Mouse (Mus musculus) kidney, postnatal 36 days (tissue): ENCODE data around the gene Arf5.
A peak's percentile ranks its signal among the peaks of the same experiment; 100 is the strongest.

Source experiments
- DNase-seq, 2 experiments: peaks; one replicate each; pipeline ENCODE4 v3.0.0; 2021 to 2022; ENCODE audit warnings: mixed read lengths in 2 of 2

Arf5 gene

DNA sequence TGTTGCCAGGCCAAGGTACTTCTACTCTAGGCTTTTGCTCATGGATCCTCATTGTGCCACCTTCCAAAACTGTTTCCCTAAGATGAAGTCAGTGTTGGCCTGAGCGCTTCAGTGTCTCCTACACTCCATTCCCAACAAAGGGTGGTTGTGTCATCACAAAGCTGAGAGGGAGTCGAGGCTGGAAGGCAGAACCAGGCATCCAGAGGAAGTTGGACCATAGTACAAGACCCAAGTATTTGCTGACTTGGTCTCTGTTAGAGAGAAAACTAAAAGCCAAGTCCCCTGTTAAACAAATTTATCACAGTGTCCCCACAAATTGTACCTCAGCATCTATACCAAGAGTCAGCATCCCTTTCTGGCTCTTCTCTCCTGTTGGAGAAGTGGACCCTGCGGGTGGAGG, 4.9 kb downstream of the Arf5 start, which contains the start of gene Gcc1:
Gene Gcc1 (minus strand): TSS at position 101 of the 400 bp plus-strand sequence.
- no peak for DNase-seq

DNA sequence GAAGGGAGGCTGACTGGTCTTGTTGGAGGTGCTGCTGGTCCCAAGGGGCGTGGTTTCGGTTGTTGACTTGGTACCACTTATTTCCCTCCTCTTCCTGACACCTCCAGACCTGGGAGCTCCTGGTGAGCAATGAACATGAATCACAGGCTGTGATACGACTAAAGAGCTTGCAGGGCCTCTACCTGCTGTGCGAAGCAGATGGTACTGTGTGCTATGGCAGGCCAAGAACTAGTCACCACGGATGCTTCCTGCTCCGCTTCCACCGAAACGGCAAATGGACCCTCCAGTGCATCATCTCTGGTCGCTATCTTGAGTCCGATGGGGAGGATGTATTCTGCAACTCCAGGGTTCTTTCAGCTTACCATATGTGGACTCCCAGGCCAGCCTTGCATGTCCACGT, 6.5 kb downstream of the Arf5 start:
- no peak for DNase-seq

DNA sequence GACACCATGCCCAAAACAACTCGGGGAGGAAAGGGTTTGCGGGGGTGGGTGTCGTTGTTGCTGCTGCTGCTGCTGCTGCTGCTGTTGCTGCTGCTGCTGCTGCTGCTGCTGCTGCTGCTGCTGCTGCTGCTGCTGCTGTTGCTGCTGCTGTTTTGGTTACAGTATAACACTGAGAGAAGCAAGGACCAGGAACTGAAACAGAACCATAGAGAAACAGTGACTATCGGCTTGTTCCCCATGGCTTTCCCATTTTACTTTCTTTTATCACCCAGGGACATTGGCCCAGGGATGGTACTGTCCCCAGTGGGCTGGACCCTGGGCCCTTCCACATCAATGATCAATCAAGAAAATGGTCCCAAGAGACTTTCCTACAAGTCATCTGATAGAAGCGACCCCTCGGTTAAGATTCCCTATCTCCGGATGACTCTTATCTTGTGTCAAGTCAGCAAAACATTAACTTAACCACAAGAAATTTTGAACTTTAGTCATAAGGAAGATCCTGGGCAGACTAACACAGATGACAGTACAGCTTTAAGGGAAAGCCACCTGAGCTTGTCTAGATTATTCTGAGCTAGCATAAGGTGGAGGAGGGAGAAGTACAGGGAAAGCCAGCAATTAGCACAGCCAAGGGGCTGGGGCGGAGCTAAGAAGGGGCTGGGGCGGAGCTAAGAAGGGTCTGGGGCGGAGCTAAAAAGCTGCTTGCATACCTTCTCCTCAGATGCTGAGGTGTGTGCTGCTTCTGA, 7.6 kb downstream of the Arf5 start:
- no peak for DNase-seq

DNA sequence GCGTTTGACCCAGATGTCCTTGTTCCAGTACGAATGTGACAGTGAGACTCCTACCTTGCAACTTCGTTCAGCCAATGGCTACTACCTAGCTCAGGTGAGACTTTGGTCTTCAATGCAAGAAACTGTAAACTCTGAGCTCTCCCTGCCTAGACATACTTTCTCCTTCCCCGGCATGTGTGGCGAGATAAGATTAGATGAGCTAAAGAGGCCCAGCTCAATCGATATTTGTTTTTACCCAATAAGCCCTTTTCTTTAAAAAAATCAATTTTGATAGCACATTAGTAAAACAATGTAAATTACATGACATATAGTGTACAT, 8.1 kb downstream of the Arf5 start:
- DNase-seq: no peak

DNA sequence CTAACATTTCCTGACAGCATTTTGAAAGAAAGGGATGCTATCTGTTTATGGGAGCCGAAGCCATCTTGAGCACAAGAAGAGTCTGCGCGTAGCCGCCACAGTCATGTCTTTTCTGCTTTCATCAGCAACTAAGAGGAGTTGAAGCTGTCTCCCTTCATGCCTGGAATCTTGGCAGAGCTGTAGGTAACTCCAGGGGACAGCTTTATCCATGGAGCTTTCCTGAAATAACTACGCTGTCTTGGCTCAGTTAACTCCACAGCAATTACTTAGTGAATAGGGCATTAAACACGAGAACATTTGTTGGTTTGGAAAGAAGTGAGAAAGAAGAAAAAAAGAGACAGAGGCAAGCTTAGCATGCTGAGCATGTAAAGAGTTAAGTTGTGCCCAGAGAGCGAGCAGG, 24.6 kb downstream of the Arf5 start:
- DNase-seq: no peak

DNA sequence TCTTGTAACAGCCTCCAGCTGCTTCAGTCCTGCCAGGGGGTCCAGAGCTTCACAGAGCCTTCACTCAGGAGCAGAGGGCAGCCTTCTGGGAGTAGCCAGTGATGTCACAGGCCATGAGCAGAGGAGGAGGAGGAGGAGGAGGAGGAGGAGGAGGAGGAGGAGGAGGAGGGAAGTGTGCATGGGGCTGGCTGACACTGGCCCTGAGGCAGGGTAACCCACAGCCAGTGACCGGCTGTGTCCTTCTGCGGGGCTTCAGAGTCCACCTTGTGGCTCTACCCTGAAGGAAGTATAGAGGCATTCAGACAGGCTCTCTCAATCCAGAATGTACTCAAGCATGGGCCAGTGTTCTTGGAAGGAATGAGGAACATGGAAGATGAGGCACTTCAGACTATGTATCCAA, 25.9 kb downstream of the Arf5 start, which contains the start of gene Pax4:
Gene Pax4 (minus strand): TSS at position 101 of the 400 bp plus-strand sequence.
- no peak for DNase-seq

DNA sequence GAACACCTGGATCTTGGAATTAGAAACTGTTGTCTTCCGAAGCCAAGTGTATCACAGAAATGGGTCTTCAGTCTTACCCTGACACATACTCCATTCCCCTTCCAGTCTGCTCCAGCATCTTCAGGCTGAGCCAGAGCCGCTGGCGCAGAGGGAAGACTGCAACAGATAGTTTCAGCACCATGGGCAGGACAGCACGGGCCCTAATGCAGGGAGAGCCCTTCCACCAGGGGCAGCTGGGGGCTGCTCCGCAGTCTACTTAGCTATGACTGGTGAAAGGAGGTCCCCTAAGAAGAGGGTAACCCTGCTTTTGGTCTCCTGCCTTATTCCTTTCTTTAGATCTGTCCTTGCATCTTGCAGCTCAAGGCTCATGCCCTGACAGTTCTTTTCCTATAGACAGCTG, 27.1 kb downstream of the Arf5 start:
- no peak for DNase-seq

DNA sequence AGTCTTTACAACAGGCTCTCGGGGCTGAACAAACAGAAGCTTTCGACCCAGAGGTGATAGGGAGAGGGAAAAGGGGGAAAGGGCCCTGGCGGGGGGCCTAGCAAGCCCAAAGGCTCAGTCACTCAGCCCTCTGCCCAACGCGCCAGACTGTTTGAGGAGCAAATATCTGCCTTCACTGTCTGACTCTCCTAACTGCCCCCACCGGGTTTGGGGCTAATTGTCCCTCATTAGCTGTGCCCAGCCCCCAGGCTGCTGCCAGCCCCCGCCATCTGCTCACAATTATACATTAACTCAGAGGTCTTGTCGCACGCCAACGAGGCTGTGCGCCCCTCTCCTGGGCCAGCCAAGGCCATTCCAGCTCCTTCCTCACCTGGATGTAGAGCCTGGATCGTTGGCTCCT, 27.6 kb downstream of the Arf5 start:
- DNase-seq: no peak

DNA sequence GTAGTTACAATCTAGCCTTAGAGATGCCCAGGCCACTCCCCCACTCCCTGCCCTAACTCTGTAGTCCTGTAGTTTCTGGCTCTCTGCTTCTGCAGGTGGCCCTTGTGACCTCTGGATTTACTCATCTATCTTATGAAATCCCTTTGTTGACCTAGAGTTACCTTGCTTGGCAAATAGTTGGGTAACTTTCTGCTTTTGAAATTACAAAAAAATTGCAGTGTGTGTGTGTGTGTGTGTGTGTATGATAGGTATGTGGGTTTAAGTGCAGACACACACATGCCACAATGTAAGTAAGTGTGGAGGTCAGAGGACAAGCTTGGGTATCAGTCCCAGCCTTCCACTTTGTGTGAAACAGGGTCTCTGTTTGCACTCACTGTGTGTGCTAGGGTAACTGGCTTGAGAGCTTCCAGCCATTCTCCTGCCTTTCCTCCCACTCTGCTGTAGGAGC, 35.9 kb downstream of the Arf5 start:
- DNase-seq: no peak

DNA sequence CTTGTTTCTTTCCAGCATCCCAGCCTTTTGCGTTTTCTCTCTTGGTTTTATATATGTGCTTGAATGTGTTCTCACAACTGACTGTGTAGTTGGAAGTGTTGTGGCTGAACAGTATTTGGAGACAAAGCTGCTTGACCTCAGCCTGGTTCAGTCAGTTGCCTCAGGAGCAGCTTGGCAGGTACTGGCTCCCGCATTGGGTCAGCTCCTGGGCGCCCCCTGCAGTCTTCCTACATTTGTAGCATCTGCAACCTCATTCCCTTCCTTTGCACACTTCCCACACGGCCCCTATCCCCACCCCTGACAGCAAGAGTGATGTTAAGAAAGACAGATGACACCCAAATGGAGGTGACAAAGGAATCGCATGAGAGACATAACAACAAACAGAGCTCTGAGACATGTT, 37.2 kb downstream of the Arf5 start:
- peak; percentile 78 to 93 for DNase-seq

DNA sequence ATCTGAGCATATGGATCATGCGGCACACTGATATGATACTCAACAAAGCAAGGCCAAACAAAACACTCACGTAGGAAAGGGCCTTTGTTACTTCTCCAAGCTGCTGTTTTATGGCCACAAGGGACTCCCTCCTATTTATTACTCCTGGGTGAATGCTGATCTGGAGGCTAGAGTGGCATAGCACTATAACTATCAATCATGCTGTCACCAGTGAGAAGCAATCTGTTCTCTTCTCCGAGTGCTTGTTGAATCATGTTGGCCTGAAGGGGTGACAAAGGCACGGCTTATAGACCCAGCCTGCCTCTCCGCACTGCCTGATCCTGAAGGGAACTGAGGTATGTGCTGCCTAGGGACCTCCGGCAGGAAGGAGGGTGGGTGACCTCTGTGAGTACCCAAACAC, 41.3 kb downstream of the Arf5 start:
- DNase-seq: no peak

DNA sequence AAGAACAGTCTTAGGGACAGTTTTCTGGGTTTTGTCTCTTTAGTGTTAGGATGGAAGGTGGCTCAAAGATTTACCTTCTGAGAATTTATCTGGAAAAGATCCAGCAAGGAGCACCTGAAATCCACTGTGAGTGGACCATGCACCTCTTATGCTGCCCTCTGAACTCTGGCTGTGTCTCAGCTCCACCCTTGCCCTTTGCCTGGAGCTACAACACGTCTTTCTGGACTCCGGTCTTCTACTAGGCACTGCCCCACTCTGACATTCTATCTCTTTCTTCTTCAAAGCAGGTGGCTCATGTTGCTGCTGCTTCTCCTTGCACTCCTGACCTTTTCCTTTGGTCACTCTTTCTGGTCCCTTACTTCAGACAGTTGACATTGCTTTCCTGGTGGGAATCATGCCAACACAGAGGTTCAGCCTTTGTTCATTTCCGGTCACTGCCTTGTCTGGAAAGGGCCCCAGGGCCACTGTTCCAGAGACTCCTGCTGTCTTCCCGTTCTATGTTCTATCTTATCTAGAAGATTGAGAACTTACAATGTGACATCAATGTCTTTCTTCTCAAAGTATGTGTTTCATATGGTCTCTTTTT, 46.8 kb downstream of the Arf5 start:
- DNase-seq: peak; percentile 32 to 35

DNA sequence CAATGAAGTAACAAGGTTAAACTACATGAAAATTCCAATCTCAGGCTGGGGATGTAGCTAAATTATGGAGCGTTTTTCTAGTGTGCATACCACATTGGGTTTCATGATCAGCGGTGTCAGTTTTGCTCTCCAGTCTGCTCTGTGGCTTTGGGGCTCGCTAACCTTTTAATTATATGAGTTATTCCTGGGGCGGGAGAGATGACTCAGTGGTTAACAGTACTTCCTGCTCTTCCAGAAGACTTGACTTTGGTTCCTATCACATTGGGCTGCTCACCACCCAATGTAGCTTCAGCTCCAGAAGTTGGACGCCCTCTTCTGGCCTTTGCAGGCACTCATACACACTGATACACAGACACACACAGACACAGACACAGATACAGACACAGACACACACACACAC, 47.3 kb downstream of the Arf5 start:
- no peak for DNase-seq

DNA sequence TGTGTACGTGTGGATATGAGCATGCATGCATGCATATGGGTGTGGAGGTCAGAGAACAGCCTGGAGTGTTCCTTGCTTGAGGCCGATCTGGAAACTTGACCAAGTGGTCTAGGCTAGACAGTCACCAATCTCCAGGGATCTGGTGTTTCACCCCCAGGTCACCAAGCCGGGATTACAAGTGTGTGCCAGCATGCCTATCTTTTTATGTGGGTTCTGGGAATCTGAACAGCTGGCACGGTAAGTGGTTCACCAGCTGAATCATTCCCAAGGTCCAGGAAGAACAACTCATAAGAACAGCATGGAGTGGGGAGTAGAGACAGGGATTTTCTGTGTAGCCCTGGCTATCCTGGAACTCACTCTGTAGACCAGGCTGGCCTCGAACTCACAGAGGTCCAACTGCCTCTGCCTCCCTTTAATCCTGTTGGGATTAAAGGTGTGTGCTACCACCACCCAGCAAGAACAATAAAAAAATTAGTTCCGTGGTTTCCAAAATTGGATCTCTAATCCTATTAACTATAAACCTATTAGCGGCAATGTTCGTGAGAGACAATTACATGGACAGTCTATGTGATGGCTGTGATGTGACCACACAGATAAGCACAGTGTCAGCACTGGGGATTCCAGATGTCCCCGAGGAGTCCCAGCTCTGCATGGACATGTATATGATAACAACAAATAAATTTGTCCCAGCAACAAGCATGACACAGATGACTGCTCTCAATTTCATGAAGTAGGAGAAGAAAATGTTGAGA, 48.1 kb downstream of the Arf5 start:
- no peak for DNase-seq

DNA sequence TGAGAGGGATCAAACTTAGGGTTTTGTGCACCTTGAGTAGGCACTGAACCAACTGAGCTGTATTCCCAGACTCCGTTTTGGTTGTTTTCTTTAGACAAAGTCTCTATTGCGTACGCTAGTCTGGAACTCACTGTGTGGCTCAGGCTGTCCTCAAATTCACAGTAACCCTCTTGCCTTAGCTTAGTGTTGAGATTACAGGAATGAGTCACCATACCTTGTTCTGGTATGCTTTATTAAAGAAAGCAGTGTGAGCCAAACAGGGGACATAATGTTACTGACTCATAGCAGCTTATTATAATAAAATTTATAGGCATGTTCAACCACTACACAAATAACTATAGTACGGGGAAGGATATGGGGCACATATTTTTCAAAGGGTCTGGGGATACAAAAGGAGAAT, 50.9 kb downstream of the Arf5 start:
- DNase-seq: no peak

DNA sequence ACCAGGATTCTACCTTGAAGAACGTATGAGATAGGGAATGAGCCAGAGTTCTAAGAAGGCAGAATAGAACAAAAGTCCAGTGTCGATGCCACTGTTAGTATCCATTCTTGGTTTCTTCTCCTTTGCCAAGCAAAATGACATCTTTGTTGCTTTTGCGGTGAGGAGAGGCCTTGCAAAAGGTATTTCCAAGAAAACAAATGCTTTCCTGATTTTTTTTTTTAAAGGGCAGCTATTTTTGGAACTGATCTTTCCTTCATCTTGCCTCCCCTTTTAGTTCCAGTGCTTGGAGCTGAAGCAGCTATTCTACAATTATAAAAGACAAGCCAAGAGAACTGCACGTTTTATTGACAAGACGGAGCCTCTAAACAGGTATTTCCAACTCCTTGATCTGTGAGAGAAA, 51.5 kb downstream of the Arf5 start, which contains the start of gene Snd1:
Gene Snd1 (plus strand): TSS at position 301 of the 400 bp plus-strand sequence.
- DNase-seq: no peak
